Mouse (Mus musculus): ENCODE data around the gene Cfap161. TPM values are rescaled to one million over a fixed set of nuclear protein-coding genes. Genes with fewer than 3 reads are reported as not detected.

Cfap161 gene
- total RNA-seq, 2 experiments from 2014 or later, result not detected

DNA sequence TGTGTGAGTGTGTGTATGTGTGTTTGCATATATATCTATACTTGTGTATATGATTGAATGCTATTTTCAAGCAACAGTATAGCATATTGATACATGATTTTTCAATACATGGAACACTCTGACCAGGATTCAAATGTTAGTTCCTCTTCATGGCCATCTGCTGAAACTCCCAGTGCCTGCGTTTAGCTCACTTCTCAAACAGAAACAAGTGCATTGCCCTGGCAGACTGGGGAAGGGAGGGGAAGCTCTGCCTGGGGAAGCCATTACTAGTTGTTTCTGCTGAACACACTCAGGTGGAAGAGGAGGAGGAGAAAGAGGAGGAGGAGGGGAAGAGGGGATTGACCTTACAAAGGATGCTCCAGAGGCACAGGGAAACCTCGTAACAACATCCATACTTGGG, 52.7 kb downstream of the Cfap161 start:
- no peak for DNase-seq (ENCODE audit: low spot score in 2 of 2)

DNA sequence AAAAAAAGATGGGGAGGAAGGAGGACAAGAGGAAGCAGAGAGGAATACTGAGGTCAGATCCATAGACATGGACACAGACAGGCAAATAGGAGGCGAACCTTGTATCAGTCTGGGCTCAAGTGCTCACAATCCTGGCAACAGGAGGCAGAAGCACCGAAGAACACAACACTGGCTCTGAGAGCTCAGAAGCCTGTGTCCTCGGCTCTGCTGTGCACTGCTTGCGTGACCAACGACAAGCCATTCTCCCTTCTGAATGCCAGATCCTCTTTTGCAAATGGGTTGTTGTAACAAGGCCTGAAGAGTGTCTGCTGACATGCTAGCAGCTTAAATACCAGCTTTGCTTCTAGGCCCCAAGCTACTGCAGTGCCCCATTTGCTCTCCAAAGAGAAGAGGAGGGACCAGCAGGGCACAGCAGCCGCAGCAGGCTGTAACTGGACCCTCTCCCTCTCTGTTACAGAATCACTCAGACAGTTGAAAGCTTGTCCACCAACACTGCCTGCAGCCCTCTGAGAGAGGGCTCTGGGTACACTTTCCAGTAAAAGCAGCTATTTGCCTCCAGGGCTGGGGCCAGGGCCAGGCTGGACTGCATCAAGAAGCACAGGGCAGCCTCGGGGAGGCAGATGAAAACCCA, 54.9 kb downstream of the Cfap161 start:
- DNase-seq (ENCODE audit: low spot score in 2 of 2), result no peak

DNA sequence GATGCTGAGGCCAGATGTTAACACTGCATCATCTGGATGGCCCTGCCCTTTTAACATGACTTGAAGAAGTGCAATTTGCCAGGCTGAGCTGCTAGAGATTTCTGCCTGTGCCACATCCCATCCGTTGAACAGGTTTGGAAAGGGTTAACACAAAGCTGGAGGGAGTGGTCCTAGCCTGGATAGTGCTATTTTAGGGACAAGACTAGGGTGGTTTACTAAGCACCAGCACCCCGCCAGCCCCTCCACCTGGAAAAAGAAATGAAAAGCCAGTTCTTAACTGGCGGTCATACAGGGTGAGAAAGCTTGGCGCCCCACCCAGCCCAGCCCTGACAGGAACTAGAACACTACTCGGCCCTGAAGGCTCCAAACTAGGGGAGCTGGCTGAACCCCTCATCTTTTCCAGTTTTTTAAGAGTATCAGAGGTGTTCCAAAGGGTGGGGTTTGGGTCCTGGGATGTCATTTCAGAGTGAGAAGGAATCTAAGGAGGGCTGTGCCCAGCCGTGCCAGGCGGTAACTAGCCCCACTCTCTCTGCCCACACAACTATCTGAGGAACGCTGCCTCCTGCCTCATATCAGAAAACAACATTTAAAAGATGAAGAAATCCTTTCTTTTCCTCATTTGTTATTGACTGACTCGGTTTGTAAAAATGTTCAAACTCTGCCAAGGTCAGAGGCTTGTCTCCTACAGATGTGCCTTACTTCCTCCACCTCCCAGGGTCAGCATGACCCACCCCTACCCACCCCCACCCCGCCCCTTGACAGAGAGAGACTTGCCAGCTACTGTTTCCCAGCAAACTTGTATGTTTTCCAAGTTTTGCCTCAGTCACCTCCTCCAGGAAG, 55.8 kb downstream of the Cfap161 start:
- DNase-seq (ENCODE audit: low spot score in 2 of 2), result no peak

DNA sequence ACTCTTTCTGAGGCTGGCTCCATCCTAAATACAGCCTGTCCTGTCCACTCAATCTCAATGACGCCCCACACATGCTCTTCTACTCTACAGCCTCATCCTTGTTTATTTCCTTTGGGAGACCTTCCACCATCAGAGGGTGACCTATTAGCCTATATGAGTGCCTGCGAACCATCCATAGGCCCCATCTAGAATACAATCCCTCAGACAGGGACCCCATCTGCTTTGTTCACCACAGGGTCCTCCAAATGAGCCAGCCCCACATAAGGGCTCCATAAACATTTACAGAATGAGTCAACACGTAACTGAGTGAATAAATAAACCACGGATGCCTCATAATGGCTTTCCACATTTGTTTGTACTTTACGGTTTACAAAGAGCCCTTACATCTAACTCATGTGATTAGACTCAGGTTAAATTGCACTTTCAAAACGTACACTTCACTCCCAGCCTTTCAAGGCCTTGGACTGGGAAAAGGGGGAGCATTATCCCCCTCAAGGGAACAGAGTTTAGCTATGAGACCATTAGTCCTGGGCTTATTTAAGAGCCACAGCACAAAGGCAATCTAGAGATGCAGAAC, 56.7 kb downstream of the Cfap161 start:
- no peak for DNase-seq (ENCODE audit: low spot score in 2 of 2)

DNA sequence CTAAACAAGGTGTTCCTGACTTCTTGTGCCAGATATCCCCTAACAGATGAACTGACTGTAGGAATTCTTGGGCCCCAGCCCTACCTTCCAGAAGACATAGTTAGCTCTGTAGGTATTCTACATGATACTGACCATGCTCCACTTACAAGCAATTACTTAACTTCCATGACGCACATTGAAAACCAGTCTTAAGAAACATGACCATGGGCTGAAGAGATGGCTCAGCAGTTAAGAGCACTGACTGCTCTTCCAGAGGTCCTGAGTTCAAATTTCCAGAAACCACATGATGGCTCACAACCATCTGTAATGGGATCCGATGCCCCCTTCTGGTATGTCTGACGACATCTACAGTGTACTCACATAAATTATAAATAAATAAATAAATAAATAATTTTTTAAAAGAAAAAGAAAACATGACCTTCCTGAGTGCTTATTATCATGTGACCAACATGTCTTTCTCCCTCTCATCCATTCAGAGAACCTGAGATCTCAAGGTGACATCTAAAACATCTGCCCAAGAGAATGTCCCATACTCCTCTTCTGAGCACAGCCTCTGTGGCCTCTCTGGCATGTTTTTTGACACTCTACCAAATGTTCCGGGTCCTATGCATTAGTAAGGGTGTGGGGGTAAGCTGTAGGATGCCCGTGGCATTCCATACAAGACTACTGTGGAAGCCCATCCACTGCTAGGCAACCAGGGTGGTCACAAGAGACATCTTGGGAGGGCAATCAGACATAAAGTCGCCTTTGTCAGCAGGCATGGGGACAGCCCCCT, 58.2 kb downstream of the Cfap161 start:
- no peak for DNase-seq (ENCODE audit: low spot score in 2 of 2)

DNA sequence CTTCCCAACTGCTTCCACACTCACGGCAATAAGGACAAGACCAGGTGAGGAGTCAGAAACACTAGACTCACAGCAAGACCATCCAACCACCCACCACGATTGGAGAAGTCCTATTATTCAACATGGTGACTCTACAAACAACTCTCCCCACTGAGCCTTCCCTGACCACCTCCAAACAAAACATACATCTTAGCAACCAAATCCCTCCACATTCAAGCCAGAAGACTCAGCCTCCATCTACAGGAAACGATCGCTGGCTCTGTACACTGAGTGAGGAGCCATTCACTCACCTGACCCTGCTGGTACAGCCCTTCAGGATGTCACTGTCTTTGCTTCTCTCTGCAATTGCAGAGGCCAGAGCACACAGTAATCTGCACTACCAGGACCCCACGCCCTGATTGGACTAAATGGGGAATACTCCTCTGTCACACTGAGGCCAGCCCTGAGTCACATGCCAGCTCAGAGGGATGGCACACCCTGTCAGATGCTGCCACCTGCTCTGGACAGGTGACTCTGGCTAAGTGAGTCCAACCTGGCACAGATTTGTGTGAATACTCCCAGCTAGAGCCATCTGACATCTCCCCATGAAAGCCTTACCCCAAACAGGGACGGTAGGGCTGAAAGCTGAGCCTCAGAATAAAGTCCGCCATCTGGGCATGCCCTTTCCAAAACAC, 59.4 kb downstream of the Cfap161 start:
- DNase-seq (ENCODE audit: low spot score in 2 of 2), result no peak

DNA sequence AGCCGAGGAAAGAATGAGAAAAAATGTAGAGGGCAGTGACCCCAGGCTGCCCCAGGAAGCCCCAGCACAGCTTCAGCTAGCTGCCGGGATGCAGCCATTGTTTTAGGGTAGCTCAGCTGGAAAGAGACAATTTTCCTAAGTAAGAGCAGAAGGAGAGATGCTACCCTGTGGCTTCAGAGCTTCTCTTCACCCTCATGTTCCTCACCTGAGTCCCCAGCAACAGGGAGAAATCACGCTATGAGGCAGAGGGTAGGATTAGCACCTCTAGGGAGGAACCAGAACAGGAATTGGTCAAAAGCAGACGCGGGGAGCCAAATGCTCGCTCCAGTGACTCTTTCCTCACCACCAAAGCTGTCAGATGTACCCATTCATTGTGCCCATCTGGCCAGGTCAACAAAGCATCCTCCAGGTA, 60.0 kb downstream of the Cfap161 start:
- DNase-seq (ENCODE audit: low spot score in 2 of 2), result no peak

DNA sequence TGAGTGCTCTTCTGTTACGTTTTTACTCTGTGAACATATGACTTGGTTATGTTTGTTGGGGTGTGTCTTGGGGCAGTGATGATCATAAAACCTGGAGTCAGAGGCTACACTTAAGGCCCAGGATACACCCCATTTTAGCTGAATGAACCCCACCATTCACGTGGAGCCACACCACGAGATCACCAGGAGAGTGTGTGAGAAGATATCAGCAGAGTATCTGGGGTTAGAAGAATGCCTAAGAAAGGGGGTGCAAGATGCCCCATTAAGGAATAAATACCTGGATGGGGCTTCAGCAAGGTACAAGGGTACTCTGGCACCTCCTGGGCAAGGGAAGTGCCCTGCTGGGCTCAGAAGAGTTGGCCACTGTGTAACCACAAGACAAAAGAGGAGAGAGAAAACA, 60.4 kb downstream of the Cfap161 start:
- DNase-seq (ENCODE audit: low spot score in 2 of 2), result no peak

DNA sequence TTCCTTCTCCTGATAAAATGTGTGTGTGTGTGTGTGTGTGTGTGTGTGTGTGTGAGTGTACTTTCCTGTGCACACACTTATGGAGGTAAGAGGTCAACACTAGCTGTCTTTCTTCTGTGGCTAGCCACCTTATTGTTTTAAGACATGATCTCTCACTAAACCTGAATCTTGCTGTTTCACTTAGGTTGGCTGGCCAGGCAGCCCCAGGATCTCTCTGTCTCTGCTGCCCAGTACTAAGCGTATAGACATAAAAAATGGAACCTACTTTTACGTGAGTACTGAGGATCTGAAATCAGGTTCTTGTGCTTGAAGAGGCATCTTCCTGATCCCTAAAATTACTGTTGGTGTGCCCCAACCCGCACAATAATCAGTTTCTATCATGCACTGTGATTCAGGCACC, 61.9 kb downstream of the Cfap161 start:
- peak in 1 of 2 experiments; percentile 2 for DNase-seq (ENCODE audit: low spot score in 2 of 2)

DNA sequence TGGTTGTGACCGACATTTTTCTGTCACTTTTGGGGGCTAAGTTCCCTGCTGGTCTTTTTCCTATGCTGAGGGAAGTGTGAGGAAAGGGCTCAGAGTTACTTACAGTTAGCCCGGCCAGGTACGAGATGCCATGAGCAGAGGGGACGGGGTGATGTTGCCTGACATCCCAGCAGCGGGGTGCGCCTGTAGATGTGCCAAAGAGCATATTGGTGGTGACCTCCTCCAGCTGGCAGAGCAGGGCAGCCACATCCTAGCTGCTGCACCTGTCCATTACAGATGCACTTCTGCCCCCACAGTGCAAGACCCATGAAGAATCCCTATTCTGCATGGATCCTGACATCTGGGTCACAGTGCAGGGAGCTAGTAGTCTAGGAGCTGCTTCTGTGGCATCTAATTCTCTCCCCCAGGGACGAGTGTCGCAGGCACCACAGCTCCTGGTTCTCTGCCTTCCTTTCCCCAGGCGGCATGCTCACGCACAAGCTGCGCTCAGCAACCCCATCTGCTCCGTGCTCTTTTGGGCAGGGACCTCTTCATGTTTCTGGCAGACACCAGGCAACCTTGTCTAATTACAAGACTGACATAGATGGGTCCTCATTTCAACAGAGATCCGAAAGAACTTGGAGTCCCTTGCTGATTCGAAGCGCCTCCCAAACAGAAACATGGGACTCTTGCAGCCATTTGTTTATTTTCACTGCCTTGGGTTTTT, 62.6 kb downstream of the Cfap161 start:
- DNase-seq (ENCODE audit: low spot score in 2 of 2), result peak in 1 of 2 experiments; percentile 15

DNA sequence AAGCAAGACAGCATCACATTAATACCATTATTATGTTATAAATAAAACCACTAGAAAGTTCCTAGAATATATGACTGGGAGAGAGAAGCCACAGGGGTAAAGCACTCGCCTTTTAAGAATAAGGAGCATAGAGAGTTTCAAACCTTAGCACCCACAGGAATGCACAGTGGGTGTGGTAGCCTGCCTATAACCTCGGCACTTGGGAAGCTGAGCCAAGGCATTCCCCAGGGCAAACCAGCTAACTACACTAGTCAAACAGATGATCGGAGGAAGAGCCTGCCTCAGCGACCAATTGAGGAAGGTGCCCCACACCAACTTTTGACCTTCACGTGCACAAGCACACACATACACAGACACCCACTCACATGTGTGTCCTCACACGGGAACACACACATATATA, 63.4 kb downstream of the Cfap161 start:
- peak in 1 of 2 experiments; percentile 1 for DNase-seq (ENCODE audit: low spot score in 2 of 2)

DNA sequence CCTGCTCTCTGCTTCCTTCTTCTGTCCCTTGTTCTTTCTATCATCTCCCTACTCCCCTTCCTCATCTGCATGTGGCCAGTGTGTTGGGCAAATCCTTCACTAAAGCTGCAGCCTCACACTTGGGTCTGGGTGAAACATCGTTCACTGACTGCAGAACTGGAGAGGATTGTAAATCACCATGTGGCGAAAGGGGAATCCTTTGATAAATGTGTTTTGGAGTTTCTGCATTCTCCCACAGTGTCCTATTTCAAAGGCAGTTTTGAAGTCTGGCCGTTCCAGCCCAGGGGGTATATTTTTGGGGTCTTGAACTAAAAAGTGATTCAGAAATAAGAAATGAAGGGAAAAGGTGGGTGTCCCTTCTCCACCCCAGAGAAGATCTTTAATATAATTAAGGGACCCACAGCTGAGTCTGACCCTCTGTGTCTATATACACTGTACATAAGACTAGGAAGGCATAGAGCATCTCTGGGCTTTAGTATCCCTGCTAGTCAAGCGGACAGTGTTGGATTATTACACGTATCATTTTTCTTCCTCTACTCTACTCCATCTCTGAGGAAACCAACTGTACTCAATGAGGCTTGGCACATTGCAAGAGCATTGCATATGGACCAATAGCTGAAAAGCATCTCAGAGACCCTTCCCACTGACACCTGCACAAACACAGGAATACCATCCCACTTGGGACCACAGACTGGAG, 67.6 kb downstream of the Cfap161 start:
- peak in 1 of 2 experiments; percentile 9 for DNase-seq (ENCODE audit: low spot score in 2 of 2)

DNA sequence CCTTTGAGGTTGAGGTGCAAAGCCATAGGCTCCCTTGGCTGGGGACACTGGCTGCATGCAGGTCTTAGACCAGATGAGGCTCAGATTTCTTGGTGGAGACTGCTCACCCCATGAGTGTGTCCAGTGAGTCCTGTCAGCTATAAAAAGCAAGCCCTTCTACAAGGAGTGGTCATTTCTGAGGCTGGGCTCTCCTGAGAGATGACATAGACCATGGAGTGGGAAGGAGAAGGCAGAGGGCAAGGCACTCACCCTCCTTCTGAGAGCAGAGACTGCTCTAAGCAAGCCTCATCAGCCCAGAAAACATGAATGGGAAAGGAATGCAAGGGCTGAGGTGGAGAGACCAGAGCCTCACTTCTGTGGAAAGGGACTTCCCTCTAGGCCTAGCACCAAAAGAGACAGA, 68.9 kb downstream of the Cfap161 start:
- DNase-seq (ENCODE audit: low spot score in 2 of 2), result no peak

DNA sequence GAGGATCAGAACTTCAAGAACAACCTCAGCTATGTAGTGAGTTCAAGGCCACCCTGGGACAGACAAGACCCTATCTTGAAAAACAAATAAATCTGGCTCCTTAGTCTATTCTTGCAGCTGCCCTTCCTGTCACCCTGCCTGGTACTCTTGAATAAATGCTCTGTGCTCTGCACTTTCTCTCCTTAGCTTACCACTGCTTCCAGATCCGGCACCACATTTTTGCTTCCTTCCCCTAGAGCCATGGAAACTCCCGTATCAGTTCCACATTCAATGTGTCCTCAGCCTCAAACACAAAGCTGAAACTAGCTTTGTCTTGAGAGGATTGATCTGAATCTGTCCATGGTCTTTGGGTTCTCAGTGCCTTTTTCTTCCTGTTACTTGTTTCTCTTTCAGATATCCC, 70.1 kb downstream of the Cfap161 start:
- DNase-seq (ENCODE audit: low spot score in 2 of 2), result no peak

Other genes with a start within 250 kb of the Cfap161 start
- 1 to 10 TPM; 1.2 to 2.0 TPM for gene Tmc3, start 210.0 kb downstream of the Cfap161 start, total RNA-seq (2021)
- gene Stard5, start 162.9 kb downstream of the Cfap161 start, total RNA-seq (2021), result 10 to 100 TPM; 14.9 to 15.3 TPM
- gene Il16, start 49.2 kb downstream of the Cfap161 start, total RNA-seq (2021), result 10 to 100 TPM in 1 of 2 experiments, 1 to 10 TPM in 1; 9.1 to 10.5 TPM
- gene Tlnrd1, start 89.4 kb upstream of the Cfap161 start, total RNA-seq (2021), result 10 to 100 TPM; 16.3 to 17.4 TPM
- gene Mesd, start 89.6 kb upstream of the Cfap161 start, total RNA-seq (2021), result 10 to 100 TPM; 58.3 to 60.0 TPM

Data from gastrocnemius, postnatal 4 days (tissue).